Mouse (Mus musculus) embryonic fibroblast, embryonic 13.5 days (primary cell): ENCODE data around the gene Spata20. TPM values are rescaled to one million over a fixed set of nuclear protein-coding genes. Genes with fewer than 3 reads are reported as not detected.

Source experiments
- H3K27ac ChIP-seq: 2 replicates; pipeline ENCODE4 v1.5.1; 2012; ENCODE audit warnings: low read length, control low read depth, inconsistent platforms; ENCODE audit not compliant: insufficient read depth
- H3K4me1 ChIP-seq: 2 replicates; pipeline ENCODE4 v1.6.1; 2011; ENCODE audit warnings: low read length; ENCODE audit not compliant: control insufficient read depth, insufficient read depth
- H3K4me3 ChIP-seq: 2 replicates; pipeline ENCODE4 v1.5.1; 2011; ENCODE audit warnings: mild to moderate bottlenecking, control low read depth, low read length; ENCODE audit not compliant: insufficient read depth
- CTCF ChIP-seq: IDR thresholded peaks from 2 replicates; pipeline ENCODE4 v1.5.1; 2011; ENCODE audit warnings: mild to moderate bottlenecking, control low read depth, low read length, moderate library complexity, borderline replicate concordance; ENCODE audit not compliant: insufficient read depth
- POLR2A ChIP-seq: IDR thresholded peaks from 2 replicates; pipeline ENCODE4 v1.6.1; 2011; ENCODE audit warnings: low read depth, mild to moderate bottlenecking, control low read depth, low read length, moderate library complexity
- polyA plus RNA-seq: library from polyadenylated mRNA; stranded (reverse); fragments of >200 nt; gene quantifications from 2 replicates; pipeline ENCODE4 v1.2.4, GENCODE M21; 2011; ENCODE audit warnings: low read depth; ENCODE audit not compliant: missing spikeins, insufficient read length

The Spata20 gene
- not detected in 2 replicates for polyA plus RNA-seq

DNA sequence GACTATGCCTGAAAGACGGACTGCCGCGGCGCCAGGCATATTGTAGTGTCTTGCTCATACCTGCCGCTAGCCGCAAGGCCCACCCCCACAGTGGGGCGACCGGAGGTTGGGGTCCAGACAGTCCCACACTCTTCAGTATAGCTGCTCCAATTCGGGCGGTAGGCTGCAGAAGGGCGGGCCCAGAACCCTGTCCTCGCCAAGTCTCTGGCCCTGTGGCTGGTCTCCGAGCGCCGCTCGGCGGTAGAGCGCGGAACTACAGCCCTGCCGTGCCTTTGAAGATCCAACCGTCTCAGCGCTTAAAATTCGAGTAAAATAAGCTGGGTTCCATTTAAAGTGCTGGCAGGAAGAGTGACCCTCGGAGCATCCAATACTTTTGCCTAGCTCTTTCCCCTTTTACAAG lies at the start of gene Spata20:
Gene Spata20 (minus strand): TSS at position 179 of the 400 bp plus-strand sequence.
- Histone ChIP-seq H3K4me3 (no peak within 1 kb of the TSS), H3K4me1 (no peaks in the 10 kb centered on the region), H3K27ac (no peak within 1 kb of the TSS)
- TF ChIP-seq POLR2A (no peak), CTCF (peak; percentile 78)

DNA sequence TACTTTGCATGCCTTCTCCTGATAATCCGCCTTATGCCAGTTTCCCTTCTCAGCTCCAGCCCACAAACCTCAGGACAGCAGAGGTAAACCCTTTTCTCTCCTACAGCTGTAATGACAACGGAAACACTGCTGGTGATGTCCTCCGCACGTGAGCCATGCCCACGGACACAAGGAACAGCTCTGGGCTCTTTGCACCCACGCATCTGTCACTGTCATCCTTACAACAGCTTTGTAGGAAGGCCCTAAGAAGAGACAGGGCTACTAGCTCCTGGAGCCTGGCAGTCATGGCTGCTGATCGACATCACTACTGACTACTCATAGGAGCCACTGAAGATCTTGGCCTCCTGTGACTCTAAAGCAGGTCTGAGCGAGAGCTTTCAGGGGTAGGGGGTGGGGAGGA lies 47.2 kb upstream of the Spata20 start:
- H3K27ac ChIP-seq = no peak overlapping the region
- no peaks in the 10 kb centered on the region for H3K4me1 ChIP-seq
- TF ChIP-seq POLR2A = no peak
- no peak for TF ChIP-seq CTCF
- no peak overlapping the region for H3K4me3 ChIP-seq

DNA sequence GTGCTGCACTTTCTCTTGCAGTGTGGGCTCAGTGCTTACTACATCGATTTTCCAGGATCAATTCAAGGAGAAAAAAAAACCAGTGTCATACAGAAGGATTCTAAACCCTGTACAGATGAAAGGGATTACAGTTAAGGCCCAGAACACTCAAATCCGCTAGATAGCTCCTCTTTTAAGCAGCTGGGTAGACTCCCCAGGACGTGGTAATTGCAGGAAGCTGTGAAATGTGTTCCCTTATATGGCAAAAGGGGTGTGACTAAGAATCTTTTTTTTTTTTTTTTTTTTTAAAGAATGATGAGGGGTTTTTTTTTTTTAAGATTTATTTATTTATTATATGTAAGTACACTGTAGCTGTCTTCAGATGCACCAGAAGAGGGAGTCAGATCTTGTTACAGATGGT lies 42.9 kb upstream of the Spata20 start:
- H3K4me1 ChIP-seq = no peaks in the 10 kb centered on the region
- no peak overlapping the region for H3K27ac ChIP-seq
- H3K4me3 ChIP-seq = no peak overlapping the region
- TF ChIP-seq POLR2A (no peak), CTCF (no peak)

DNA sequence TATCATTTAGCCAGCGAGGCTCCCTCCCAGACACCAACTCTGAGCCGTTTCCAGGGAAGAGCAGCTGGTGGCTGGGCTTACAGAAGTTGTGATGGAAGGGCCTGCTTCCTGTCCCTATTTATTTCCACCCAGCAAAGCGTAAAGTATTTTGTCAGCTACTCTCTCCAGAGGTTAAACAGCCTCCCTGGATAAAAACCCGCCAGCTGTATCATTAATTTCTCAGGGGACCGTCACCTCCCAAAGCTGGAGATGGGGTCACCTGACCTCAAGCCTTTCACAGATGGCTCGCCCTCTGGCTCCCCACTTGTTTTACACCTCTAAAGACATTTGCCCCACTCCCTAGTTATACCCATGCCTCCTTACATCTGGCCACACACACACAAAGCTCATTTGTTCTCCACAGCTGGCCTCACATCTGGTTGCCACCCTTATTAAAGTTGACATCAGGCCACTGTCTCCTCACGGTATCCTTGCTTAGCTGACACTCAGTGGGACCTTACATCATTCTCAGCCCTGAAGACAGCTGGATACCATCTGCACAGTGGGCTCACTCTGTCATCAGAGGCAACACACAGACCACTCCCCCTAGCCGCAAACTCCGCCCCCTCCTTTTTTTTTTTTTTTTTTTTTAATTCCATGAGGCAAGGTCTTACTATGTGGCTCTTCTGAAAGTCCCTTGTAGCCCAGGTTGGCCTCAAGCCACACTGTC lies 40.3 kb upstream of the Spata20 start:
- Histone ChIP-seq H3K4me1 (peaks cover 3% of the 10 kb centered on the region; the same call in 1 of the 2 replicates), H3K4me3 (no peak overlapping the region), H3K27ac (no peak overlapping the region)
- no peak for TF ChIP-seq CTCF
- TF ChIP-seq POLR2A = no peak

DNA sequence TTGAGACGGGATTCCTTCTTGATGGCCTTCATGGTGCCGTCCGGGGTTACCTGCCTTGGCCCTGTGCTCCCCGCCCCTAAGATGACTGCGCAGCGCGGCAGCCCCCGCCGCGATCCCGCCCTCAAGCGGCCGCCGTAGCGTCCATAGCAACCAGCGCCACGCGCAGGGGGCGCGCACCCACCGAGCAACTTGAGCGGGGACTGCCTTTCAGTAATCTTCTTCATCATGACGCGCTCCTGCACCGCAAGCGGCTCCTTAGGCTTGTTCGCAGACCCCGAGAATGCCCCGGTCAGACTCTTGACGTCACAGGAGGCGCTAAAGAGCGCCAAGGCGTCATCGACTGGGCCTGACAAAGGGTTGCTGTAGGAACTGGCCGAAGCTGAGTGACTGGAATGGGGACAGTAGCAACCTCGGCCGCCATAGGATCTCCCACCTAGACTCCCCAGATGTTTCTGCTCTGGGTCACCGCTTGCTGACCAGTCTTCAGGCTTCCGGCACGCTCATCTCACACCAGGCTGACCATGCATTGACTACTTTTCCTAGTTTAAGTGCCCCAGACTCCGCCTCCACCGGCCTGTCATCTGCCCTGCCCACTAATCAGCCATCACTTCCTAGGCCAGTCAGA lies 35.4 kb upstream of the Spata20 start, which contains the start of gene Mycbpap:
Gene Mycbpap (minus strand): TSS at position 524 of the 625 bp plus-strand sequence.
- peak within 1 kb of the TSS; percentile 68 for H3K4me3 ChIP-seq
- H3K4me1 ChIP-seq = peaks cover 3% of the 10 kb centered on the region; the same call in 1 of the 2 replicates
- TF ChIP-seq CTCF = 0 out of 2 replicates have a peak, but pooled peaks have one; percentile 2
- peak; percentile 38; the same call in 1 of the 2 replicates for TF ChIP-seq POLR2A
- no peak within 1 kb of the TSS for H3K27ac ChIP-seq

DNA sequence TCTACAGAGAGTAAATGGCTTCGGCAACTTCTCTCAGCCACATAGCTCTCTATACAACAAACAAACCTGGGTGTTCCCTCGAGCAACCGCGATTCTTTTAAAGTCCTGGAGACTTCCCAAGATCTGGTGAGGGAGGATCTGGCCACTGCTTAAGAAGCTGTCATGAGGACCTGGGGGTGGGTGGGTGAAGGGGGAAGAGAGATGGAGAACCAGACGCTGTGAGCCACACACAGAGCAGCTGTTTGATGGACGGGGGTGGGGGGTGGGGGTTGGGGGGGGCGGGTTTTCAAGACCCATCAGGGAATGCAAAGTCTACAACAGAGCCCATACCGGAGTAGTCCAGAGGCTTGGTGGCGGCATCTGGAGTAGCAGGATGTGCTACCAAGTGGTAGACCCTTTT lies 27.5 kb upstream of the Spata20 start:
- no peak overlapping the region for H3K4me3 ChIP-seq
- no peak for TF ChIP-seq POLR2A
- no peak for TF ChIP-seq CTCF
- no peak overlapping the region for H3K27ac ChIP-seq
- H3K4me1 ChIP-seq = no peaks in the 10 kb centered on the region

DNA sequence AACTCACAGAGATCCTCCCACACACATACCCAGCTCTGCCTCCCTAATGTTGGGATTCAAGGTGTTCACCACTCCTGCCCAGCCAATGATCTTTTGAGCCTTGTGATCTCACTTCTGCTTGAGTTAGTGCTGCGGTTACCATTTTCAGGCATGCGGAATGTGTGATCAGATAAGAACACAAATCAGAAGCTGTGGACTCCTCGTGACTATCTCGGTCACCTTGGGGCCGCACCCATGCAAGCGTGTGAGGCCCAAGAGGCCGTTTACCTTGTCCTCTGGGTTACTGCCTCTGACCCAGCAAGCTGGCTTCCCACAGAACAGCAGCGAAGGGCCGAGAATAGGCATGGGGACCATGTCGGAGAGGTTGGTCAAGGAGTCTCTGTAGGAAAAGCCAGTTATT lies 23.0 kb upstream of the Spata20 start:
- H3K27ac ChIP-seq = no peak overlapping the region
- no peak for TF ChIP-seq POLR2A
- no peak for TF ChIP-seq CTCF

DNA sequence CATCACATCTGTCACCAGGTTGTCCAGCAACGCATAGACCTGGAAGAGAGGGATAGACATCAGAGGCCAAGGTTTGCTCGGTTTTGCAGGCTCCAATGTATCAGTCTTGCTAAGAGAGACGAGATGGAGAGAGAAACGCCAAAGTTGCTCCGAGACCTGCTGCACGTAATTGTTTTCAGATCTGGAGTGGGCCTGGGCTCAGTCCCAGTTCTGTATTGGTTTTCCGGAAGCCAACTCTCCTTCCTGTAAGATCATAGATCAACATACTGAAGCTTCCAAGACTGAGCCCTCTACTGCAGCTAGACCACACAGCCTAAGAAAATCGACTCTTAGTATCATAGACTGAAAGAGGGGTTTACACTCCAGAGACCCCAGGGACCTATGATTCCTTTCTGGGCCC lies 15.5 kb upstream of the Spata20 start:
- TF ChIP-seq CTCF (no peak), POLR2A (no peak)
- Histone ChIP-seq H3K27ac (no peak overlapping the region), H3K4me3 (no peak overlapping the region), H3K4me1 (0 out of 2 replicates have a peak, but pooled peaks cover 5% of the 10 kb centered on the region)

More for the DNA sequence above, 23.0 kb upstream of the Spata20 start:
- no peaks in the 10 kb centered on the region for H3K4me1 ChIP-seq
- H3K4me3 ChIP-seq = no peak overlapping the region

DNA sequence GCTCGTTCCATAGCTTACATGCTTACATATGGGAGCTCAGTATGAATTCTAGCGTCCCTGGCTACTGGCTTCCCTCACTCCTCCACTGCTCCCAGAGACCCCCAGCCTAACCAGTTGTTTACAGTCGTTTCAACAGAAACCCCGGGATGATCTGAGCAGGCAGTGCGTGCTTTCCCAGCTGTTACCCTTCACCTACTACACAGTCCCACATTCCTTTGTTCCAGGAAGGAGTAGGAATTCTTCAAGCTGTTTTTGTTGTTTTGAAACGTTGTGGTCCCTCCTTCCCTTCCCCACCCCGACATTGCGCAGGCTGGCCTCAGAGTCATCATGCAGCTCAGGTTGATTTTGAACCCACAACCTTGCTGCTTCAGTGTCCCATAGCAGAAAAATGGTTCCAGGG lies 14.4 kb upstream of the Spata20 start:
- no peak overlapping the region for H3K4me3 ChIP-seq
- H3K4me1 ChIP-seq = 0 out of 2 replicates have a peak, but pooled peaks cover 5% of the 10 kb centered on the region
- no peak overlapping the region for H3K27ac ChIP-seq
- TF ChIP-seq POLR2A = no peak
- no peak for TF ChIP-seq CTCF

DNA sequence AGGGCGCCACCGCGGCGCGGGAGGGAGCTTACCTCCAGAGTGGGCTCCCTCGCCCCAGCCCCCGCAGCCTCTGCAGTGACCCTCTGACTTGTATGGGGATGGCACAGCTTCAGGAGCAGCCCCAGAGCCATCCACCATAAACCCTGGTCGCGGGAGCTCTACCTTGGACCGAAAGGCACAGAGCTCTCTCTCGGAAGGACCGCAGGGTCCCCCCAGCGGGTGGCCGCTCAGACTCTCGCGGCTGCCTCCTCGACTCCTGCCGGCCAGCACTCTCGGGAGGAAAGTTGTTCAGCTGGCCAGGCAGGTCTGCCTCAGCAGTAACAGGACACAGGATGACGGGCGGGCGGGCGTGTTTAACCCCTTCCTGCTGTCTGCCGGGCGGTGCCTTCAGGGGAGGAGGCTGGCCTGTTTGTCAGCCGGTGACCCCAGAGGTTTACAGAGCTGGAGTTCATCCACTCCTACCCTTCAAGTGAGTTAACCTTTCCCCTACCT lies 13.7 kb upstream of the Spata20 start, which contains the start of gene Epn3:
Gene Epn3 (minus strand): TSS at position 314 of the 492 bp plus-strand sequence.
- Histone ChIP-seq H3K27ac (no peak within 1 kb of the TSS), H3K4me1 (0 out of 2 replicates have a peak, but pooled peaks cover 5% of the 10 kb centered on the region), H3K4me3 (no peak within 1 kb of the TSS)
- no peak for TF ChIP-seq CTCF
- TF ChIP-seq POLR2A = no peak
